Mouse (Mus musculus) brain, embryonic 14.5 days (tissue): ENCODE data around the gene Ppm1n. TPM values are rescaled to one million over a fixed set of nuclear protein-coding genes. Genes with fewer than 3 reads are reported as not detected.

Experiments
- DNase-seq: peaks from one replicate; pipeline ENCODE4 v3.0.0-alpha.2; 2011; ENCODE audit warnings: low read depth
- CTCF ChIP-seq: fragments of 200-500 bp; IDR thresholded peaks from 2 replicates; pipeline ENCODE4 v1.5.1; 2012; ENCODE audit warnings: inconsistent platforms, mild to moderate bottlenecking, moderate library complexity, borderline replicate concordance; ENCODE audit not compliant: insufficient read depth, insufficient read length; ENCODE audit errors: extremely low read depth
- POLR2A ChIP-seq: fragments of 200-500 bp; IDR thresholded peaks from 2 replicates; pipeline ENCODE4 v1.6.1; 2012; ENCODE audit warnings: mild to moderate bottlenecking, inconsistent platforms, borderline replicate concordance; ENCODE audit not compliant: poor library complexity, insufficient read depth, insufficient read length, severe bottlenecking; ENCODE audit errors: extremely low read depth
- polyA plus RNA-seq: library from polyadenylated mRNA; depleted of rRNA; stranded (reverse); fragments of >200 nt; gene quantifications from 2 replicates; pipeline ENCODE4 v1.2.3, GENCODE M21; 2012; rRNA removed

Ppm1n gene
- 1.1 and 1.3 TPM in 2 replicates for polyA plus RNA-seq

GRCm38 (mm10) chr7:19279581-19280114 lies at the start of gene Ppm1n:
Ppm1n (minus strand) TSS chr7:19280064.
- DNase-seq = no peak
- no peak for TF ChIP-seq CTCF
- no peak for TF ChIP-seq POLR2A

GRCm38 (mm10) chr7:19328425-19328824 lies 48.6 kb upstream of the Ppm1n start:
- TF ChIP-seq CTCF (peak; percentile 17; the same call in 1 of the 2 replicates), POLR2A (no peak)
- DNase-seq = no peak

GRCm38 (mm10) chr7:19327782-19328181 lies 47.9 kb upstream of the Ppm1n start:
- DNase-seq = no peak
- TF ChIP-seq POLR2A (no peak), CTCF (no peak)

- no peak for TF ChIP-seq CTCF
- TF ChIP-seq POLR2A = no peak
- DNase-seq = peak; percentile 92
Measured at GRCm38 (mm10) chr7:19327128-19327527, 47.3 kb upstream of the Ppm1n start.

GRCm38 (mm10) chr7:19326359-19326758 lies 46.5 kb upstream of the Ppm1n start:
- TF ChIP-seq POLR2A (no peak), CTCF (no peak)
- peak; percentile 87 for DNase-seq

GRCm38 (mm10) chr7:19325262-19326199 lies 45.7 kb upstream of the Ppm1n start:
- TF ChIP-seq CTCF = no peak
- TF ChIP-seq POLR2A = no peak

GRCm38 (mm10) chr7:19324221-19324620 lies 44.4 kb upstream of the Ppm1n start:
- DNase-seq = no peak

More at GRCm38 (mm10) chr7:19325262-19326199, 45.7 kb upstream of the Ppm1n start:
- DNase-seq = no peak

GRCm38 (mm10) chr7:19322489-19322888 lies 42.6 kb upstream of the Ppm1n start:
- DNase-seq = no peak
- TF ChIP-seq CTCF (no peak), POLR2A (no peak)

More at GRCm38 (mm10) chr7:19324221-19324620, 44.4 kb upstream of the Ppm1n start:
- TF ChIP-seq POLR2A (no peak), CTCF (no peak)

- DNase-seq = no peak
- TF ChIP-seq POLR2A (no peak), CTCF (no peak)
Measured at GRCm38 (mm10) chr7:19321464-19321863, 41.6 kb upstream of the Ppm1n start.

GRCm38 (mm10) chr7:19320637-19321036 lies 40.8 kb upstream of the Ppm1n start:
- no peak for DNase-seq
- TF ChIP-seq CTCF (no peak), POLR2A (no peak)

GRCm38 (mm10) chr7:19319906-19320305 lies 40.0 kb upstream of the Ppm1n start:
- peak; percentile 99 for DNase-seq
- TF ChIP-seq POLR2A (0 out of 2 replicates have a peak, but pooled peaks have one; percentile 7), CTCF (peak; percentile 30; the same call in 1 of the 2 replicates)

- DNase-seq = no peak
- no peak for TF ChIP-seq CTCF
- no peak for TF ChIP-seq POLR2A
Measured at GRCm38 (mm10) chr7:19319458-19319857, 39.6 kb upstream of the Ppm1n start.

- DNase-seq = no peak
- TF ChIP-seq CTCF (no peak), POLR2A (no peak)
Measured at GRCm38 (mm10) chr7:19318676-19319075, 38.8 kb upstream of the Ppm1n start.
